Mouse (Mus musculus) C2C12 (cell line): ENCODE measurements around the gene Ak7.

ENCODE experiments used
- CEBPB ChIP-seq: IDR thresholded peaks from one replicate; pipeline ENCODE4 v1.6.1; 2011; ENCODE audit warnings: low read depth, mild to moderate bottlenecking, control low read depth, moderate library complexity
- CTCF ChIP-seq: IDR thresholded peaks from one replicate; pipeline ENCODE4 v1.5.1; 2011; ENCODE audit not compliant: control insufficient read depth, insufficient read depth, insufficient read length
- FOSL1 ChIP-seq: IDR thresholded peaks from one replicate; pipeline ENCODE4 v1.8.0; 2011; ENCODE audit warnings: mild to moderate bottlenecking, low read length; ENCODE audit not compliant: poor library complexity, insufficient read depth, severe bottlenecking
- MAX ChIP-seq: IDR thresholded peaks from one replicate; pipeline ENCODE4 v1.6.1; 2011; ENCODE audit warnings: mild to moderate bottlenecking, control low read depth
- USF1 ChIP-seq: IDR thresholded peaks from one replicate; pipeline ENCODE4 v1.6.1; 2011; ENCODE audit warnings: low read depth, mild to moderate bottlenecking, control low read depth, moderate library complexity

DNA sequence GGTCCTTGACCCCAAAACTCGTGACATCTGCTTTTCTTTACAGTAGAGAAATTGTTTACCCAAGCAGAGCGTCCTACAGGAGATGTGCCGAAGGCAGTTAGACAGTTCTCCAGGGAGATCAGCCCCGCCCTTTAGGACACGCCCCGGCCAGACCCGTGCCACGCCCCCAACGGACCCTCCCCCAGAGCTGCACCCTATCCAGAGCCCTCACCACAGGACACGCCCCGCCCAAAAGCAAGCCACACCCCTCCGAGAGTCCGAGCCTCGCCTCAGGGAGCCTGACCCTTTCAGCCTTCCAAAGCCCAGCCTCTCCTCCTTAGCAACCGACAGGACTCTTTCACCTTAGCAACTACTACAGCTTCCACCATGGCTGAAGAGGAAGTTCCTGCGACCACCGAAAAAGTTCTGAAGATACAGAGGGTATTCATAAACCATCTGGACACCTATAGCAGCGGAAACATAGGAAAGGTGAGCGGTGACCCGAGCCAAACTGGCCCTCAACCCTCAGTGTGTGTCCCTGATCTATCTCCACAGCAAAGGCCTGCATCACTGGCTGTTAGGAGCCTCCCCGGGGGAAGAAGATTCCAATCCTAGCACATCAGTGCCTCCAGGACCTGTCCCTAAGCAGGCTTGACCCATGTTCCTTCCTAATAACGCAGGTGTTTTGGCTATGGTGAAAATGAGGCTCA lies at the start of gene Ak7:
- no peak for TF ChIP-seq CTCF
- TF ChIP-seq USF1 = no peak
- no peak for TF ChIP-seq CEBPB
- TF ChIP-seq MAX = no peak
- TF ChIP-seq FOSL1 = no peak
